Mouse (Mus musculus): ENCODE data around the gene Eif3a. TPM values are rescaled to one million over a fixed set of nuclear protein-coding genes. Genes with fewer than 3 reads are reported as not detected.

Eif3a gene
- polyA plus RNA-seq, 1 experiment from 2014 or later = 165 TPM

GRCm38 (mm10) chr19:60755438-60756191 lies 34.8 kb downstream of the Eif3a start, which contains the start of gene Nanos1:
Nanos1 (plus strand) TSS chr19:60755987.
- peaks cover 42% of the 10 kb centered on the region for H3K27me3 ChIP-seq (ENCODE audit: poor library complexity, severe bottlenecking)
- H3K4me1 ChIP-seq = peaks cover 23% of the 10 kb centered on the region
- DNase-seq (ENCODE audit: extremely low spot score, low spot score) = peak; percentile 90
- H3K9me3 ChIP-seq = no peaks in the 10 kb centered on the region
- H3K27ac ChIP-seq = peak within 1 kb of the TSS; percentile 81
- peak within 1 kb of the TSS; percentile 84 for H3K4me3 ChIP-seq
- H3K36me3 ChIP-seq (replicated peaks) = peaks cover 15% of the 10 kb centered on the region
- WGBS = under 1% methylated on average over 58 of the region's 58 CpGs

- Histone ChIP-seq H3K36me3 (replicated peaks) (no peaks in the 10 kb centered on the region), H3K27me3 (ENCODE audit: poor library complexity, severe bottlenecking) (no peaks in the 10 kb centered on the region), H3K4me3 (no peak overlapping the region), H3K4me1 (no peaks in the 10 kb centered on the region), H3K27ac (no peak overlapping the region), H3K9me3 (no peaks in the 10 kb centered on the region)
- 89% methylated on average over 1 of the region's 1 CpGs for WGBS
- DNase-seq (ENCODE audit: extremely low spot score, low spot score) = no peak
These were observed 42.7 kb downstream of the Eif3a start for GRCm38 (mm10) chr19:60747801-60748200.

GRCm38 (mm10) chr19:60743767-60744547 lies 46.5 kb downstream of the Eif3a start:
- no peaks in the 10 kb centered on the region for H3K9me3 ChIP-seq
- H3K4me3 ChIP-seq = no peak overlapping the region
- WGBS = 79% methylated on average over 5 of the region's 5 CpGs
- no peak for DNase-seq (ENCODE audit: extremely low spot score, low spot score)
- no peaks in the 10 kb centered on the region for H3K36me3 ChIP-seq (replicated peaks)
- no peaks in the 10 kb centered on the region for H3K27me3 ChIP-seq (ENCODE audit: poor library complexity, severe bottlenecking)
- H3K27ac ChIP-seq = no peak overlapping the region
- H3K4me1 ChIP-seq = no peaks in the 10 kb centered on the region

- Histone ChIP-seq H3K27me3 (ENCODE audit: poor library complexity, severe bottlenecking) (no peaks in the 10 kb centered on the region), H3K4me3 (no peak overlapping the region), H3K27ac (no peak overlapping the region), H3K36me3 (replicated peaks) (no peaks in the 10 kb centered on the region), H3K9me3 (no peaks in the 10 kb centered on the region), H3K4me1 (no peaks in the 10 kb centered on the region)
- WGBS = 78% methylated on average over 1 of the region's 1 CpGs
- DNase-seq (ENCODE audit: extremely low spot score, low spot score) = no peak
These were observed 49.9 kb downstream of the Eif3a start for GRCm38 (mm10) chr19:60740560-60740959.

- Histone ChIP-seq H3K27ac (no peak overlapping the region), H3K4me3 (no peak overlapping the region), H3K27me3 (ENCODE audit: poor library complexity, severe bottlenecking) (no peaks in the 10 kb centered on the region), H3K4me1 (no peaks in the 10 kb centered on the region), H3K36me3 (replicated peaks) (no peaks in the 10 kb centered on the region), H3K9me3 (no peaks in the 10 kb centered on the region)
- DNase-seq (ENCODE audit: extremely low spot score, low spot score) = no peak
- whole genome bisulfite sequencing = 86% methylated on average over 1 of the region's 1 CpGs
These were observed 58.5 kb downstream of the Eif3a start for GRCm38 (mm10) chr19:60731966-60732365.

GRCm38 (mm10) chr19:60731299-60731698 lies 59.2 kb downstream of the Eif3a start:
- Histone ChIP-seq H3K27me3 (ENCODE audit: poor library complexity, severe bottlenecking) (no peaks in the 10 kb centered on the region), H3K4me3 (no peak overlapping the region), H3K9me3 (no peaks in the 10 kb centered on the region), H3K4me1 (no peaks in the 10 kb centered on the region), H3K27ac (no peak overlapping the region), H3K36me3 (replicated peaks) (no peaks in the 10 kb centered on the region)
- WGBS = 78% methylated on average over 1 of the region's 1 CpGs
- DNase-seq (ENCODE audit: extremely low spot score, low spot score) = no peak

GRCm38 (mm10) chr19:60730281-60730852 lies 60.1 kb downstream of the Eif3a start:
- WGBS = 43% methylated on average over 2 of the region's 2 CpGs
- H3K9me3 ChIP-seq = no peaks in the 10 kb centered on the region
- peak; percentile 39 for DNase-seq (ENCODE audit: extremely low spot score, low spot score)
- no peaks in the 10 kb centered on the region for H3K36me3 ChIP-seq (replicated peaks)
- H3K4me1 ChIP-seq = no peaks in the 10 kb centered on the region
- no peak overlapping the region for H3K4me3 ChIP-seq
- H3K27ac ChIP-seq = no peak overlapping the region
- H3K27me3 ChIP-seq (ENCODE audit: poor library complexity, severe bottlenecking) = no peaks in the 10 kb centered on the region

- H3K36me3 ChIP-seq (replicated peaks) = no peaks in the 10 kb centered on the region
- no peak for DNase-seq (ENCODE audit: extremely low spot score, low spot score)
These were observed 74.1 kb downstream of the Eif3a start for GRCm38 (mm10) chr19:60716381-60716780.

GRCm38 (mm10) chr19:60712577-60712976 lies 77.9 kb downstream of the Eif3a start:
- Histone ChIP-seq H3K27me3 (ENCODE audit: poor library complexity, severe bottlenecking) (no peaks in the 10 kb centered on the region), H3K9me3 (no peaks in the 10 kb centered on the region), H3K4me3 (no peak overlapping the region), H3K27ac (no peak overlapping the region), H3K4me1 (no peaks in the 10 kb centered on the region), H3K36me3 (replicated peaks) (no peaks in the 10 kb centered on the region)
- 92% methylated on average over 2 of the region's 2 CpGs for WGBS
- DNase-seq (ENCODE audit: extremely low spot score, low spot score) = no peak

More at GRCm38 (mm10) chr19:60716381-60716780, 74.1 kb downstream of the Eif3a start:
- H3K4me3 ChIP-seq = no peak overlapping the region
- no peak overlapping the region for H3K27ac ChIP-seq
- H3K9me3 ChIP-seq = no peaks in the 10 kb centered on the region
- no peaks in the 10 kb centered on the region for H3K27me3 ChIP-seq (ENCODE audit: poor library complexity, severe bottlenecking)
- no peaks in the 10 kb centered on the region for H3K4me1 ChIP-seq
- WGBS = 94% methylated on average over 2 of the region's 2 CpGs

Small RNA genes within 50 kb of the gene (microRNA-seq; reads per million reads assigned to microRNA genes)
- not detected for gene mmu-mir-3084-1

Other genes starting within 250 kb of the Eif3a start
- gene Cacul1, start 209.6 kb downstream of the Eif3a start, polyA plus RNA-seq (2016; fragmentation: Nextera tagmentation; extraction: Ambion mirVana) = 24.6 and 26.6 TPM in 2 replicates
- 1.4 and 1.6 TPM in 2 replicates for gene Nanos1, start 34.7 kb downstream of the Eif3a start, polyA plus RNA-seq (2016; fragmentation: Nextera tagmentation; extraction: Ambion mirVana)
- 26.2 and 27.9 TPM in 2 replicates for gene Fam45a, start 20.9 kb upstream of the Eif3a start, polyA plus RNA-seq (2016; fragmentation: Nextera tagmentation; extraction: Ambion mirVana)
- gene Sfxn4, start 70.8 kb upstream of the Eif3a start, polyA plus RNA-seq (2016; fragmentation: Nextera tagmentation; extraction: Ambion mirVana) = 10.8 and 11.5 TPM in 2 replicates
- gene Prdx3, start 83.9 kb upstream of the Eif3a start, polyA plus RNA-seq (2016; fragmentation: Nextera tagmentation; extraction: Ambion mirVana) = 112 and 115 TPM in 2 replicates
- gene Grk5, start 99.1 kb upstream of the Eif3a start, polyA plus RNA-seq (2016; fragmentation: Nextera tagmentation; extraction: Ambion mirVana) = 1.9 and 2.0 TPM in 2 replicates